Mouse (Mus musculus) spleen, adult 2 months (tissue): ENCODE measurements around the gene Kazn.

Source experiments
- CTCF ChIP-seq: fragments of 200-500 bp; IDR thresholded peaks from 2 replicates; pipeline ENCODE4 v1.5.1; 2011; ENCODE audit warnings: mild to moderate bottlenecking, inconsistent platforms; ENCODE audit not compliant: insufficient read depth, insufficient read length, insufficient replicate concordance; ENCODE audit errors: extremely low read depth
- POLR2A ChIP-seq: fragments of 200-500 bp; IDR thresholded peaks from 2 replicates; pipeline ENCODE4 v1.6.1; 2011; ENCODE audit warnings: low read depth, low read length, inconsistent platforms

DNA sequence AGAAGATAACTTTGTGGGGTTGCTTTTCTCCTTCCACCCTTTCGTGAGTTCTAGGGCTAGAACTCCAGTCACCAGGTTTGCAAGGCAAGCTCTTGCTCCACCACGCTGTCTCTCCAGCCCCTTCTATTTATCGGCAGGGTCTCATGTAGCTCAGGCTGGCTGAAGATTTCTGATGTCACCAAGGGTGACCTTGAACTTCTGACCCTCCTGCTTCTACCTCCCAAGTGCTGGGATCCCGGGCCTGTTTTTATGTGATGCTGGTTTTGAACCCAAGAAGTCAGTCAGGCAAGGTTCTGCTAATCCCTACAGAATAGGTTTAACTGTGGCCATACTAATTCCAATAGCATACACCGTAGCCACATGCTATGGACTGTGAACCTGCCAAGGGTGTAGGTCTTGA, 5.4 kb upstream of the Kazn start:
- no peak for TF ChIP-seq CTCF
- no peak for TF ChIP-seq POLR2A
